Mouse (Mus musculus) neutrophil, adult 5-6 weeks (primary cell): ENCODE data around the gene Cenpb. TPM values are rescaled to one million over a fixed set of nuclear protein-coding genes. Genes with fewer than 3 reads are reported as not detected.

ENCODE experiments used
- ATAC-seq: fragments of 151-379, 151-347 bp; 2 replicates; pipeline ENCODE4 v1.8.0; 2017; ENCODE audit warnings: mild to moderate bottlenecking, moderate TSS enrichment; ENCODE audit not compliant: insufficient number of reproducible peaks, poor library complexity, low FRiP score, severe bottlenecking; ENCODE audit errors: extremely low read depth
- total RNA-seq: library from RNA; stranded (forward); fragments of 200-1000 nt; gene quantifications from 2 replicates; pipeline ENCODE4 v1.2.3, GENCODE M21; 2017

Gene Cenpb
- total RNA-seq, 1 experiment from 2014 or later, result 18.0 TPM

DNA sequence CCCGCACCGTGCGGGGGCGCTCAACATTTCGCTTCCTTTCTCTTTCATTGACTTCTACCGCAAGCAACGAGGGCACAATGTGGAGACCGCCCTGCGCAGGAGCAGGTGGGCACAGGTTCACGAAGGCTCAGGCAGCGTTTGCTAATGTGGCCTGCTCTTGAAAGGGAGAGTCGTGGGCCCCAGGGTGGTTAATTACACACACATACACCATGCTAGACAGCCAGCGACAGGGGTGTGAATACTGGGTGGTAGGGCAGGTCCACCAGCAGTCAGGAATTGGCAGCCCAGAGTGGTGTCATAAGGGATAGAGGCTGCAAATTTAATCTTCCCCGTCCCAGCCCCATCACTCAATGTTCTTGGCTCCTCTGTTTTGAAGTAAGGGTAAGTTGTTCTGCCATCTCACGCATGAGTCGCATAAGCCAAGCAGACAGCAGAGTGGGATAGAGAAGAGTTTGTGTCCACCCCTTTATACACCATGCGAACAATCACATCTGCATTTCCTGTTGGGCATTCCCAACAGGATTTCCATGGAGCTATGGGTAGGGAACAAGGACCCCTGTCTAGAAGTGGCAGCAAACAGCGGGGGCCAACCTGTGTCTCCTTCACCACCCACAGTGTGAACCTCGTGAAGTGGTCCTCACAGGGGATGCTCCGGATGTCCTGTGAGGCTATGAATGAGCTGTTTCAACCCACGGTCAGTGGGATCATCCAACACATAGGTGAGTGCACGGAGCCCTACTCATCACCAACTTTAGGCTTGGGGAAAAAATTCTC lies 36.7 kb downstream of the Cenpb start:
- ATAC-seq, result no peak

DNA sequence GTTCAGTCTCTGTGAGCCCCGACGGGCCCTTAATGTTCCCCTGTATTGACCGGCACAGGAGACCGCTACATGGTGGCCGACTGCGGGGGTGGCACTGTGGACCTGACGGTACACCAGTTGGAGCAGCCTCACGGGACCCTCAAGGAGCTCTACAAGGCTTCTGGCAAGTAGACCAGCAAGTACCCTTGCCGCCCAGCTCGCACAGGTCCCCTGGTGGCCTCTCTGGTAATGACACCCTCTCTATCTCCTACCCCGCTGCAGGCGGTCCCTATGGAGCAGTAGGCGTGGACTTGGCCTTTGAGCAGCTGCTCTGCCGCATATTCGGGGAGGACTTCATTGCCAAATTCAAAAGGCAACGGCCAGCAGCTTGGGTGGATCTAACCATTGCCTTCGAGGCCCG lies 37.3 kb downstream of the Cenpb start:
- ATAC-seq, result peak; percentile 34; the same call in 1 of the 2 replicates

DNA sequence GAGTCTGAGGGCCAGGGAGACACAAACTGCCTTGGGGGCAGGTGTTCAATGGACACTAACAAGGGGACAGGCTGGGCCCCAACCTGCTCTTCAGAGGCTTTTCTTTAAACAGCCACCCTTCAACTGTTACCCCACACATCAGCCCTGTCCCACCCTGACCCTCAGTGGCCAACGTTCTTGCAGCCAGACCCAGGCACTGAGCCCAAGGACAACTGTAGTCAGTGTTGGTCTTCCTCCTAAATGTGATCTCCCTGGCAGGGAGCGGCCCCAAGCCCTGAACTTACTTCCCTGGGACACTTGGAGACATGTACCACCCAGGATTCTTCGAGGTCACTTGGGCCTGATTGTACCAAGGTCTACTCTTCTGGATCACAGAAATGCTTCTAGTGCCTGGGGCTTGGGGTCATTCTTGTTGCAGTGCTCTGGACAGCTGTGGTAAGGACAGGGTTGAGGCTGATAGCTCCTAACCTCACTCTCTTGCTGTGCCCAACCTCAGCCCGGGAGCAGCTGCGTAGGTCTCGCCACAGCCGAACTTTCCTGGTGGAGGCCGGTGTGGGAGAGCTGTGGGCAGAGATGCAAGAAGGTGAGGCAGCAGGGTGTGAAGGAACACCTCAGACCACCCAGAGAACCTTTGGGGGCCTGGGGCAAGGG lies 38.4 kb downstream of the Cenpb start:
- no peak for ATAC-seq

DNA sequence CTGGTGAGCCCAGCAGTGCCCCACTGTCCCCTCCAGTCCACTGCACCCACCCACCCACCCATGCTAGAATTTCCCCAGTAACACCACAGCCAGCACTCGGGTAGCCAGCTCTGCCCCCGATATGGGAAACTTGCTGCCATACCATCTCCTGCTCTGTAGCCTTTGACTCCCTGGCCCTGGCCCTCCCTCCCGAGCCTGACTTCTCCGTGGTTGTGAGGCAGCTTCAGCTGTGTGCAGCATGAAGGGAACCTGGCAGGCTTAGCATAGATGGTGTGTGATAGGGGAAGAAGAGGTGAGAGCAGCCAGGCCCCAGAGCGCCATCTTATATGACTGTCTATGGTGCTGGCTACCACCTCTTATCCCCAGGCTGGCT lies 39.3 kb downstream of the Cenpb start:
- ATAC-seq, result no peak

DNA sequence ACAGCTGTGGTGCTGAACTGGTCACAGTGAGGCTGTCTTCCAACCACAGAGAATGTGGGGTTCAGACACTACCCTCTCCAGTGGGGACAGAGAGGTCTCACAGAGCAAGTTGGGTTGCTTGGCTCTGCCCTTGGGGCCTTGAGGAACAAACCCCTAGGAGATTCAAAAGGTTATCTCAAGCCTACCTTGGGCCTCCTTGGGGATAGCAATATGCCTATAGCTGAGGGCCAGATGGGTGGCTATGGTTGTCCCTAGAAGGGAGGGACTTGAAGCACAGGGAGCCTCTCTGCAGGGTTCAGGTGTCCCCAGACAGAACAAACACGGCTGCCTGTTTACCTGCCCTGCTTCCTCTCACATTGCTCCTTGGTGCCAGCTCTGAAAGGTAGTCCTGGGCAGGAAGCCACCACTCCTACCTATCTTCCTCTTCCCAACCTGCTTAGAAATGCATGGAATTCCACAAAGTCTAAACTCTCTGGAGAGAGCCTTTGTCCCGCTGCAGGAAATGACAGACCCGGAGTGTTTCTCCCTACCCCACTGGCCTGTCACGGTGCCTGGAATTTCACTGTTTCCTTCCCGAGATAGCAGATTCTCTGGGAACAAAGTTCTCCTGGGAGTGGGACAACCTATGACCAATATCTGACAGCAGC lies 39.9 kb downstream of the Cenpb start:
- no peak for ATAC-seq

DNA sequence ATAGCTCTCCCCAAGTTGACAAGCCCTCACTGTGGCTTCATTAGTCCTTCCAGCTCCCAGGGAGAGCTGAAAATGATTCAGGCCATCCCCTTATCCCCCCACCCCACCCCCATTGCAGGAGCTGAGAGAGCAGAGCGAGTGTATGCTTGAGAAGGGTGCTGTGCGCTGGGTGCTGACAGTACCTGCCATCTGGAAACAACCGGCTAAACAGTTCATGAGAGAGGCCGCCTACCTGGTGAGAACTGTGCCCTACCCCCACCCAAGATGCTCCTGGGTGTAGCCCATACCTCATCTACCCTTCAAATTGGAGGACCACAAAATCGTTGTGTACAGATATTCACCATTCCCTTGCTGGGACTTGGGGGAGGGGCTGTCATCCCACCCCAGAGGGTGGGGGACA lies 40.6 kb downstream of the Cenpb start:
- ATAC-seq, result no peak

DNA sequence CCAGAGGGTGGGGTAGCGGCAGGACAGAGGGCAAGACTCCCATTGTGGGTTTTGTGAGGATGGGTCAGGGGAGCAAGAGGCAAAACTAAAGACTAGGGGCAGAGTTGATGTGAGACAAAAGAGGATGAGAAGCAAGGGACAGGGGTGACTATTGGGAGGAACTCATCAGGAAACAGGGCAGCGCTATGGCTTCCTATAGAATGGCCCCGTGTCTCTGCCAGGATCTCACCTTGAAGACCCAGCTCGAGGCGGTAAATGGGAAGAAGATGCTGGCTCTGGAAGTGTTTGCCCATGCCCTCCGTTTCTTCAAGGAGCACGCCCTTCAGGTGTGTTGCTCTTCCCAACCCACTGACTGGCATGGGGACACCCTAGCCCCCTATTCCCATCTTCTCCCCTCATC lies 41.1 kb downstream of the Cenpb start:
- ATAC-seq, result no peak

DNA sequence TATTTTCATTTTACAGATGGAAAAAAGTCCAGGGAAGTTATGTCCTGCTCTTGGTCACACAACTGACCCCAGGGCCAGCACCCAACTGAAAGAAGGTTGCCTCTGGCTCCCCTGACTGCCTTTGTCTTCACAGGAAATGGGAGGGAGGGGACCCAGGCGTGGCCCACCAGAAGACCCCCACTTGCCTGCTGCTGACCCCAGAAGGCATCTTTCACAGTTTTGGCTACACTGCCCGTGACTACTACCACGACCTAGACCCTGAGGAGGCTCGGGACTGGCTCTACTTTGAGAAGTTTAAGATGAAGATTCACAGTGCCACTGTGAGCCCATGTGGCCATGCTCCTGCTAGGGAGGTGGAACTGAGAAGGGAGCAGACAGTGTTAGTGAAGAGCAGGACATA lies 41.6 kb downstream of the Cenpb start:
- ATAC-seq, result no peak

DNA sequence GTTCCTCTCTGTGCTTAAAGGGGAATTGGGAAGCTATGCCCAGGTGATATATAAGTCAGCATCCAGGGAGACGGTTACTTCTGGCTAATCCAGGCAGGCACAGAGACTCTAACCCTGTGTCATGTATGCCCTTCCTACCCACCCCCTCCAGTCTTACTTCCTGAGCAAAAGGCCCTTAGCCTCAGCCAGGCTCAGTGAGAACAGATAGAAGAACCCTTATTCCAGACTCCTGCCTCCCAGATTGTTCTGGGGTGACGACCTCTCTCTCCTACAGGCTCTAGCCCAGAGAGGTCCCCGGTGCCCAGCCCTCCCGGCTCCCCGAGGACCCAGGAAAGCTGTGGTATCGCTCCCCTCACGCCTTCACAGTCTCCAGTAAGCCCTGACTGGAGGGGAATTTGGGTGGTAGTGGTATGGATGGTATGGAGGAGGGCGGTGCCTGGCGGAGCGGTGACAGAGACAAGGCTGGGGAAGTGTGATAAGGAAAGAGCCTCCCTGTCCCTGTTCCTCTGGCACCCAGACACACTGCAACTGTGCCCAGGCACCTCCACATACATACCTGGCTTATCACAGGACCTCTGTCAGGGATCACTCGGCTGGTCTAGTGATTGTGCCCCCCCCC lies 44.2 kb downstream of the Cenpb start:
- ATAC-seq, result no peak

DNA sequence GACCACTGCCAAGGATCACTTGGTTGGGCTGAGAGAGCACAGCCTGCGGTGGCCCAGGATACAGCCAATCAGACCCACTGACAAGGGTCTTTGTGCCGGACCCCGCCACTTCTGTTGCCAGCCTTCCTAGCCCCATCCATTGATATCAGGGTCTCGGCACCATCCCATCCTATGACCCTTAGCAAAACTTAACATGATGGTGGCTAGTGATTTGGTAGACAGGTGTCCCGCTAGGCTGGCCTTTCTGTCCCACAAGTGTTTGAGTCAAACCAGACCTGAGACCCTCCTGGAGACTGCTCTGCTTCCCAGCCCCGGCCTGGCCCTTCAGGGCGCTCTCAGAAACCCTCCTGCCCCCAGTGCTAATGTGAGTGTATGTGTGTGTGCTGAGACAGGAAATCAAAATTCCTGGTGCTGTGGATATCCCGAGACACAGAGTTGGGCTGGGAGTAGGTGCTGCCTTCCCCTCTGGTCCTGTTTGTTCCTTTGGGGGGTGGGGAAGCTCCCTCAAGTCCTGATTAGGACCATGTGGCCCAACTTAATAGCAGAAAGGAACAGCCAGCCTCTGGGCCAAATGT lies 45.0 kb downstream of the Cenpb start:
- ATAC-seq, result no peak

DNA sequence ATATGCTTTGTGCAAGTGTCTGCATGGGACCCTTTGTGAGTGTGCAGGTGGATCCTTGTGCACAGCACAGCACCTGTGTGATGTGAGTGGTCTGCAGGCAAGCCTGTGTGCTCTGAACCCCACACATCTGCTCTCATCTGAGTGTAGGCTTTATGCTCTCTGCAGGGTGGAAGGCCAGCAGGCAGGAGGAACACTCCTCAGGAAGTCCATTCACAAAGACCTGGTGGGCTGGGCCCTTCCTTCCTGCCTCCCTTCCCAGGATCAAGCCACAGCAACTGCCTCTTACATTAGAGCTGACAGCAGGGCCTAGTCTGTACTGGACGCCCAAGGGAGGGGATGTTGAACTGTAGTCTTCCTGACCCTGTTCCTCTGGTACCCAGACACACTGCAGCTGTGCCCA lies 45.5 kb downstream of the Cenpb start:
- ATAC-seq, result no peak

DNA sequence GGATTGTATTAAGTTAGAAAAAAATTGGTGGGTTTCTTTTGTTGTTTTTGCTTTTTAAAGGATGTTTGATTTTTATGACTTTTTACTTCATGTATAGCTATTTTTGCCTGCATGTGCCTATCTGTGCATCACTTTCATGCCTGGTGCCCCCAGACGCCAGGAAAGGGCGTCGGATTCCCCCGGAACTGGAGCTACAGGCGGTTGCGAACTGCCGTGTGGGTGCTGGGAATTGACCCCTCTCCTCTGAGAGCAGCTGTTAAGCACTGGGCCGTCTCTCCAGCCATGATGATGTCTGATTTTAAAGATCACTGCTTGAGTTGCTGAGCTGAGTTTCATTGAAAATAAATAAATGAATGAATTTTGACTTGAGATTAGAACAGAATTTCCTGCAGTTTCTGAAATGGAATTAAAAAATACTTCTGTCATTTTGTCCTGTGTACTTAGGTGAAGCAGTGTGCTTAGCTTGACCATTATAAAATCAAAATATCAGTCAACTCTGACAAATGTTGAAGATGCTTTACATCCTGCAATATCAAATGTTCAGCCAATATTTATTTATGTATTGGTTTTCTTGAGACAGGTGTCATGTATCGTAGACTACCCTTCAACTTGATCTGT lies 46.8 kb downstream of the Cenpb start, which contains the start of gene Gm11037:
Gene Gm11037 (plus strand): TSS at position 568 of the 618 bp plus-strand sequence.
- no peak for ATAC-seq

DNA sequence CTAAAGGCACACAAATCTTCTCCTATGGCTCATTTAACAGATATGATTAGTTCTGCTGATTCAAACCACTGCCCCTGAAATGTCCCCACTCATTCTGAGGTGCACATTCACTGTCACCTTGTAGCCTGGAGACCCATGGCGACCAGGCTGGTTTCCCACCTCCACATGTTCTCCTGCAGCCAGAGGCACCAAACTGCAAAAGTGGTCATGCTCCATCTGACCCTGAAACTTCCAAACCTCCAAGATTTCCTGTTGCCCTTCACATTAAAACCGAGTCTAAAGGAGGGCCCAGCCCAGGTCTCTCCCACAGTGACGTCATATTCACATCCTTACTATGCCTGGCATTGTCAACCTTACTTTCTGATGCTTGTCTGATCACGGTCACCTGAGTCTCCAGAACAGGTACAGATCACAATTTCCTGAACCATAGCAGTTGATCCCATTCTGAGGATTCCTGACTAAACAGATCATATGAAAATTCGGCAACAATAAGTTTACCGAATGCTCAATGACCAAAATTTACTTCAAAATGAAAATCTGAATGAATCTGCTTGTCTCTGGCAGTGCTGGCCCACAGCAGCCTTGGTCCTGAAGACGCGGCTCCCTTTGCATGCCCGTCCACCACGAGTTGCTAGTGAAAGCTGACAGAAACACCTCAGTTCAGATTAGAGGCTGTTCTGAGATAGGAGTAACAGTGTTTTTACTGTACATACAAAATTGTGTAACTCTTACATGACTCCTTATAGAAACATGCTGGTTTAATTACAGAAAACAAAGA lies 47.6 kb downstream of the Cenpb start:
- ATAC-seq, result no peak

DNA sequence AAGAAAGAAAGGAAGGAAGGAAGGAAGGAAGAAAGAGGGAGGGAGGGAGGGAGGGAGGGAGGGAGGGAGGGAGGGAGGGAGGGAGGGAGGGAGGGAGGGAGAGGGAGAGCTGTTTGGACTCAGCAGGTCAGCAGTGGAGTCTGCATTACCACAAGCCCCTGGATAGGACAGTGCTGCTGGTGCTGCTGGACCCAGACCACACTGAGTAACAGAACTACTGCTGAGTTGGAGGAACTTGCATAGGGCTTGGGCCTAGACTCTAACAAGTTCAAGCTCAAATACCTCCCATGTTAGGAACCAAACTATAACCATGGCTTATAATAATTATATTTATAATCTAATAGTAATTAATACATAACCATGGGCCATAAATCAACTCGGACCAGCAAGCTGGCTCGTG lies 49.0 kb downstream of the Cenpb start:
- no peak for ATAC-seq

DNA sequence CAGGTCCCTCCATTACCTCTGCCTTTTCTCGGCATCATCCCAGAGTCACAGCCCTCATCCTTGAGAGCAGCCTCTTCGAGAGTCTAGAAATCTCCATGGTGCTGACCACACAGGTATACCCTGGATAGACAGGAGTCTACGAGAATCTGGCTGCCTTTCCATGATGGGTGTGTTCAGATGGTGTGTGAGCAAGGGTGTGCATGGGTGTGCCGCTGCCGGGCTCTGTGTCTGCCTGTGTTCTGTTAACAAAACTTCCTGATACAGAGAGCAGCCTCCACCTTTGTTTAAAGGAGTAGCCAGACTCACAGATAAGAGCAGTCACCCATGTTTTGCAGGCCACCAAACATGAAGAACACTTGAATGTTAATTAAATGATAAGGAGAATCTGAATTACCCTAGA lies 50.0 kb downstream of the Cenpb start:
- ATAC-seq, result no peak

DNA sequence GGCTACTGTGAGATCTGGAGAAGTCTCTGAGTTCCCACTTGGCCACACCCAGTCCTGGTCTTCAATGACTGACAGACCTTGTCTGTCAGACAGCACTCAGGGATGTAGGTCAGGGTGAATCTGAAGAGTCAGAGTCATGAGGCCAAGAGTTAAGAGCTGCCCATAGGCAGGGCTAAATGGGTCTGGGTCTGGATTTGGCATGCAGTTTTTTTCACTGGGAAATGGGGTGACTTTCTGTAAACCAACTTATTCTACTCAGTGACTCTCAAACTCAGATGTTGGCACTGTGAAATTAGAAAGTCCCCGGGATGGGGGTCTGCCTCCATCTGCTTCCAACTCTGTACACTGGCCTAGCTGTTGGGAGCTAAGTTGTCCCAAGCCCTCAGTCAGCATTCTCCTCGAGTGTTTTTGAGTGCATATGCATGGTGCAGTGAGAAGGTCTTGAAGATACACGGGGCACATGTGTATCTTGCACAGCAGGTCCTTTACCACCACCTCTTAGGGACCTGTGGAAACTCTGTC lies 51.2 kb downstream of the Cenpb start:
- ATAC-seq, result no peak

DNA sequence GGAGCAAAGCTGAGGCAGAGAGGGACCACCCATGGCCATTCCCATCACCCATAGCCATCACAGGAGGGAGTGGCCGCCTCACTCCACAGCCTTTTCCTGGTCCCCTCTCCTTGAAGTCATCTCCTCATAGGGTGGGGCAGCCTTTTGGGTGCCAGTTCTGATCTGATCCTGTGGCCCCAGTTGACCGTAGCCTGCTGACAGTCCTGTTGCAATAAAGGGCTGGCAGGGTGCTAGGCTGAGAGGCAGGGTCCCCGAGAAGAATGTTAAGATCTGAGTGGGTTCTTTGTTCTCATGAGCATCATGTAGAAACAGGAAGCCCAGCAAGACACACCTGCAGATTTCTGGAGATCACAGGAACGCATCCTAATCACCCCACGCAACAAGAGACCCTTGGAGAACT lies 51.7 kb downstream of the Cenpb start:
- no peak for ATAC-seq

DNA sequence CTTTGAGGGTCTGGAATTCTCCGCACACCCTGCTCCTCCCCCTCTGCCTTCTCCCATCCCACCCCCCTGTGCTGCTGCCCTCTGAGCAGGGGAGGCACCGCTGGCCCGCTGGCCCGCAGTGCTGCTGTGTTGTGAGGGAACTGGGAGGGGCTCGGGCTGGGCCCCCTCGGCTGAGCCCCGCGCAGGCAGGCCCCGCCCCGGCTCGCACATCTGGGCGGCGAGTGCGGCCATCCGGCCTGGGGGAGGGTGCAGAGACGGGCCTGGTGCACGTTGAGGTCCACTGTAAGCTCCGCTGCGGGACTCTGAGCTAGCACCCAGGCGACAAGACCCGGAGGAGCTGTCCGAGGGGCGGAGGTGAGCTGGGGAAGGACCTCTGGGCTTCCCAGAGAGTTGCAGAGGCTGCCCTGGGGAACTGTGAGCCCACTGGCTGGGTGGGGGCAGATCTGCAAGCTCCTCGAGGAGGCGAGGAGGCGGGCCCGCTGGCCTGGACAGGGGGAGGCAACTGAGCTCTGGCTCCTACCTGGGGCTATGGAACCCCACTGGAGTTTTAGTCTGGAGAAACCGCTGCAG lies 52.6 kb downstream of the Cenpb start, which contains the start of gene Hspa12b:
Gene Hspa12b (plus strand): TSS at position 120 of the 570 bp plus-strand sequence.
- no peak for ATAC-seq
